Mouse (Mus musculus) liver (tissue): ENCODE measurements around the gene Ndufs2.

Source experiments
- DNase-seq: peaks from one replicate; pipeline ENCODE4 v3.0.0-alpha.2; 2020; ENCODE audit warnings: mixed read lengths

The Ndufs2 gene

GRCm38 (mm10) chr1:171226780-171227179, 24.4 kb downstream of the Ndufs2 start:
- no peak for DNase-seq

- DNase-seq, result peak; percentile 62
These were observed 26.3 kb downstream of the Ndufs2 start, which contains the start of gene Apoa2 for GRCm38 (mm10) chr1:171224857-171225256. Gene Apoa2, plus strand, starts transcription at chr1:171225054.

DNA sequence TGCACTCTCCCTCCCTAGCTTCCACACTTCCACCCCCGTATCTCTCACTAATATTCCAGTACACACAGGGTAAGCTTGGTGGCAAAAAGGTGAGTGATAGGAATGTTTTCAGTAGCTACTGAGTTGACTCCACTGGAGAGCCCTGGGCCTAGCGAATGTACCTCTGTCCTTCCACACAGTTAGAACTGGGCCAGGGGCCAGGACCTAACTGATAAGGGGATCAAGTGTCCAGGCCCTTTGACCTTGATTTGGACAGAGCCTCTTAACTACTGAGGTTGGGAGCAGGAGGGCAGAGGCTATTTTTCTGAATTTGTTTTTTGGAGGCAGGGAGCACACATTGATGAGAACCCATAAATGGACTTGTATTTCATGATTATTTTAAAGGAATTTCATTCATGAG, 27.4 kb downstream of the Ndufs2 start:
- peak; percentile 60 for DNase-seq

DNA sequence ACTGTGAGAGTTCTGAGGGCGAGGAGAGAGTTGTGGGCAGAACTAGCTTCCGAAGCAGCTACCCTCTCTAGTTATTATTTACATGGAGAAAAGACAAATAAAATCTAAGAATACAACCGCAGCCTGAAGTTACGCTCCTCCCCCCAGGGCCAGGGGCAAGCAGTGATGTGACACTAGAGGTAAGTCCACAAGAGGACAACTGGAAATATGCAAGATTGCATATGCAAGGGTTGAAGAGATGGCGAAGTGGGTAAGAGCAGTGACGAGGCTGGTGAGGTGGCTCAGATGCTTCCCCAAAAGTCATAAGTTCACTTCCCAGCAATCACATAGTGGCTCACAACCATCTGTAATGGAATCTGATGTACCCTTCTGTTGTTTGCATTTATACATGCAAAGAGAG, 28.0 kb downstream of the Ndufs2 start:
- DNase-seq, result no peak

GRCm38 (mm10) chr1:171222238-171223155, 28.7 kb downstream of the Ndufs2 start, which contains the start of gene Tomm40l:
Gene Tomm40l, minus strand, starts transcription at chr1:171222514.
- peak; percentile 93 for DNase-seq

DNA sequence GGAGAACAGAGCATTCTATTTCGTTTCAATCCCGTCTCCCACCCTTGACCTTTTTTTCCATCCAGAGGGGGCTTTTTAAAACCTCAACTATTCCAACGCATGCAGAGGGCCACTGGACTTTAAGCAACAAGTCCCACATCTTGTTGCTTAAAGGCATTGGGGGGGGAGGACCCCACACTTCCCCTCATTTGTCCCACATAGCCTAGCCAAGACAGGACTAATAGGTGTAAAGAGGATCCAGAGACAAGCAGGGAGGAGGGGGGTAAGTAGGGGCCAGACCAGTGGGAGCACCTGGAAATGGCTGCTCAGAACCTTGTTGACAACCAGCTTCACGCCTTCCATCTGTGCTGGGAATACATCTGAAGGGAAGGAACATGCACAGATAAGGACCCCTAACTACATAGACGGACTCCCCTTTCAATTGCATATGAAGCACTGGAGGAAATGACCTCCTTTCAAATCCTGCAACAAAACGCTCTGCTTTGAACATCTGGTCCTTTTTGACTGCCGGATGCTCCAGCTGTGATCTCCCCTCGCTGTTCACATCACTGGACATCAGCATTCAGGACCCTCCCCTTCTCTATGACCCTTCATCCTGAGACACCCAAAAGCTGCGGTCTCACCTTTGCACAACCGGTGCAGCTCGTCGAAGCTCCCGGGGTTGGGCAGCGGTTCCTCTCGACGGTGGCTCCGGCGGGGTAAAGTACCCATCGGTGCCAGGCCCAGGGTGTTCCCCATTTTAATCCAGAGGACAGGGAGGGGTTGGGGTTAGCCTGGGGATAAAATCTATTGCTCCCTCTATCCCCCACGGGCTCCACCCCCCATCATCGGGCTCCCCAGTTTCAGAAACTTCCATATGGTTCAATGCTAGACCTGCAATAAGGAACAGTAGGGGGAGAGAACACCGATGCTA, 29.7 kb downstream of the Ndufs2 start:
- DNase-seq, result no peak

GRCm38 (mm10) chr1:171220871-171221270, 30.3 kb downstream of the Ndufs2 start:
- DNase-seq, result peak; percentile 86

DNA sequence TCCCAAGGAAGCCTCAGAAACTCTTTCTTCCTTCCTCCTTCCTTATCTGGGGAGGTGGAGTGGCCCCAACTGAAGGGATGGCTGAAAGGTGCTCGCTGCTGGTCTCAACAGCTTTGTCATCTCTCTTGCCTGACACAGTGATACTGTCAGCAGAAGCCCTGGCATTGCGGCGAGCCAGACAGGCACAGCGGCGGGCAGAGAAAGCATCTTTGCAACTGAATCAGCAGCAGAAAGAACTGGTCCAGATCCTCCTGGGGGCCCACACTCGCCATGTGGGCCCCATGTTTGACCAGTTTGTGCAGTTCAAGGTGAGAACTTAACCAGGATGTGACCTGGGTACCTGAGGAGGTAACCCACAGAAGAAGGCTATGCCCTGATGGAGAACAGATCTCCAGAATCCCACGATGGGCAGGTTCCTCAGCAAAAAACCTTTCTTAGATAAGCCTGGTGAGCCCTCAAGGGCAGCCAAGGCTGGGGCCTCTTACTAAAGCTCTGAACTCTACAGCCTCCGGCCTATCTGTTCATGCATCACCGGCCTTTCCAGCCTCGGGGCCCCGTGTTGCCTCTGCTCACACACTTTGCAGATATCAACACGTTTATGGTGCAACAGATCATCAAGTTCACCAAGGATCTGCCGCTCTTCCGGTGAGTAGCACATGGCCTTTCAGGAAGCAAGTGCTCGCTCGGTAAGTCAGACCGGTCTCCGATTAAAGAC, 34.8 kb downstream of the Ndufs2 start:
- no peak for DNase-seq

DNA sequence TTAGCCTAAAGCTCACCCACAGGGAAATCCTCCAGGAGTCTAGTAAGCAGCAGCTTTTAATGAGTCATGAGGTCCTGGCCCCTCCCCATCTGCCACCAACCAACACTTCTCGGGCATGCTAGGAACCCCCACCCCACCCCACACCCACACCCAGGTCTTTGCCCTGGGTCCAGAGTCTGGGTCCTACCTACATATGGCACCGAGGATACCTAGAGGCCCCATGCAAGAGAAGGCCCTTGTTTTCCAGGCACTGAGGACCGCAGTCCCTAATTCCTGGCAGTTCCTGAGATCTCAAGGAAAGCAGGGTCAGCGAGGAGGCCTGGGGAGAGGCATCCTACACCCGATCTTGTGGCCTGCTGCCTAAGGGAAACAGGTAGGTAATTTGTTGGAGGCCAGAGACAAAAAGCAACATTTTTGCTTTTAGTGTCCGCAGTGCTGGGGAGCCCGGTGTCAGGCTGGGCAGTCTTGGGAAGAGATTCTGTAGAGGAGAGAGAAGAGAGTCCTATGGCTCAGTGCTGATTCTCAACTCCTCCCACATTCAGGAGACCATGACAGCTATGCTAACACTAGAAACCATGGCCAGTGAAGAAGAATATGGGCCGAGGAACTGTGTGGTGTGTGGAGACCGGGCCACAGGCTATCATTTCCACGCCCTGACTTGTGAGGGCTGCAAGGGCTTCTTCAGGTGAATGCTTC, 37.2 kb downstream of the Ndufs2 start, which contains the start of gene Nr1i3:
Nr1i3 (plus strand) TSS at position 170 of the 696 bp plus-strand sequence.
- DNase-seq, result no peak

DNA sequence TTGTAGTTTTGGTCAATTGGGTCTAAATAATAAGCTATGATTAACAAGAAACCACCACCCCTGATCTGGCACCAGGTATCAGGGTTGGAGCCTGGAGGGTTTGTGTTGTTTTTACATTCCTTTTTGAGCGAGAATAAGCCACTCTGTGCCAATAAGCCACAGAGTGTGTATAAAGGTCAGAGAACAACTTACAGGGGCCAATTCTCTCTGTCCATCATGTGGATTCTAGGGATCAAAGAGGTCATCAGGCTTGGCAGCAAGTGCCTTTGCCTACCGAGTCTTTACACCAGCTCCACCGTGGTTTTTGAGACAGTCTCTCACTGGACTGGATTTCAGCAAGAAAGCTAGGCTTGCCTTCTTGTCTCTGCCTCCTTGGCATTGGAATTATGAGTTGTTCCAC, 38.3 kb downstream of the Ndufs2 start:
- DNase-seq, result no peak

DNA sequence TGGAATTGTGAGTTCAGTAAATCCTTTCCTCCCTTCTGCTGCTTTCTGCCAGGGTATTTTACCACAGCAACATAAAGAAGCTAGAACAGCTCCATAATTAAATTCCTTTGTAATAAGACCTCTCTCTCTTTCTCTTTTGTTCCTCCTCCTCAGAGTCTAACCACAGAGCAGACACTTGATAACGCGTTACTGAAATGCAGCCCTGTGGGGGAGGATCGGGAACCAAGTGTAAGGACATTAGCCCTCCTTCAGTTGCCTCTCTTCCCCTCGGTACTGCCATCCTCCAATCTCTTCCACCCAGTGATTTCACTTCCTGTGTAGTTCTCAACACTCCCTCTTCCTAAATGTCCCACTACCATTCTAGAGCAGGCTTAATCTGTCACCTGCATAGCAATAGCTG, 41.8 kb downstream of the Ndufs2 start:
- no peak for DNase-seq

DNA sequence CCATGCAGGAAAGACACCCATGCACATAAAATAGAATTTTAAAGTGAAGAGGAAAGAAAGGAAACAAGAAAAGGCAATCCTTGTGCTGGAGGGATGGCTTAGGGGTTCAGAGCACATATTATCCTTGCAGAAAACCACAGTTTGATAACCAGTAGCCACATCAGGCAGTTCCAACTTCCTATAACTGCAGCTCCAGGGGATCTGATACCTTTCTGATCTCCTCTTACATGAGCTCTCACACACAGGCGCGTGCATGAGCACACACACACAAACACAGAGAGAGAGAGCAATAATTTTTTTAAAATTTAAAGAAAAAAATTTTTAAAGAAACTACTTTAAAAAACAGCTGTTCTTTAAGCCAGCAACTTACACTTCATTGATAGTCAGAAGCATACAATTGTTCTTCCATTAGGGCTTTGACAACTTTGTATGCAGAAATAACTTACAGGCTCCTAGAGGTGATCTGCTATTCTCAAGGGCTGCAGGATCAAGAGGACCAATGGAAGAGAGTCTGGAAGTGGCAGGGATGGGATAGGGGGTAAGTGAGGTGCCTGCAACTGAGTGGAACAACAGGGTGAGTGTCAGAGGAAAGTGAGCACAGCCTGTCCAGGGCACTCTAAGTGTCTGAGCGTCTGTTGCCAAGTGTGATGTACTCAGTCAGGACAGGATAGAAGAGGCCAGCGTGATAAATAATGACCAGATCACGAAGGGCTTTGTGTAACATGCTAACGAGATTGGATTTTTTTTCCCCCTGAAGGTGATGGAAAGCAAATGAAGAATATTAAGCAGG, 45.3 kb downstream of the Ndufs2 start:
- DNase-seq, result no peak

DNA sequence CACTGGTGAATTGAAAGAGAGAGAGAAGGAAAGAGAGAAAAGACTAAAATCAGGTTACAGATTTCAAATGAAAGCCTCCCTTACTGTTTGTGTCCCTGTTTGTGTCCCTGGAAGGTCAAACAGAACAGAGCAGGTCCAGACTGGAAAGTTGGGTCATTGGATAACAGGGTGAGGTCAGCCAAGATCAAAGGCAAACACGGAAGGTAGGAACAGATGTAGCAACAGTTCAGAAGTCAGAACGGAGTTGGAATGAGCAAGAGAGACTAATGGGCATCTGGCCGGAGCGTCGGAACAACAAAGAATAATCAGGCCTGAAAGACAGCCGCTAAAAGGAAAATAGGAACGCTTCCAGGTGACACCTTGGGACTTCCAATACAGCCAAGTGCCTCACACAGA, 46.9 kb downstream of the Ndufs2 start:
- DNase-seq, result no peak

- DNase-seq, result no peak
These were observed 47.5 kb downstream of the Ndufs2 start for GRCm38 (mm10) chr1:171203471-171204248.

GRCm38 (mm10) chr1:171200769-171201168, 50.4 kb downstream of the Ndufs2 start:
- DNase-seq, result no peak

DNA sequence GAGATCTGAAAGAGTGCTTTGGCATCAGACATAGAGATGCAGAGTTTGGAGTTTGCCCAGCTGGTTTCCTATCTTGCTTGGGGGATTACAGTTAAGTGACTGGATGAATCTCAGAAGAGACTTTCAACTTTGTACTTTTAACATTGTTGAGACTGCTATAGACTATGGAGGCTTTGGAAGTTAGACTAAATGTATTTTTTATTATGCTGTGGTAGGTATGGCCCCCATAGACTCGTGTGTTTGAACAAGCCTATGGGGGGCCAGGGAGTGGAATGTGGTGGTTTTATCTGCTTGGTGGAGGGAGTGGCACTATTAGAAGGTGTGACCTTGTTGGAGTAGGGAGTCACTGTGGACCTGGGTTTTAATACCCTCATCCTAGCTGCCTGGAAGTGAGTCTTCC, 51.7 kb downstream of the Ndufs2 start:
- DNase-seq, result no peak

- peak; percentile 57 for DNase-seq
These were observed 55.2 kb downstream of the Ndufs2 start, which contains the start of gene Pcp4l1 for GRCm38 (mm10) chr1:171195887-171196397. Gene Pcp4l1, minus strand, starts transcription at chr1:171196268.

DNA sequence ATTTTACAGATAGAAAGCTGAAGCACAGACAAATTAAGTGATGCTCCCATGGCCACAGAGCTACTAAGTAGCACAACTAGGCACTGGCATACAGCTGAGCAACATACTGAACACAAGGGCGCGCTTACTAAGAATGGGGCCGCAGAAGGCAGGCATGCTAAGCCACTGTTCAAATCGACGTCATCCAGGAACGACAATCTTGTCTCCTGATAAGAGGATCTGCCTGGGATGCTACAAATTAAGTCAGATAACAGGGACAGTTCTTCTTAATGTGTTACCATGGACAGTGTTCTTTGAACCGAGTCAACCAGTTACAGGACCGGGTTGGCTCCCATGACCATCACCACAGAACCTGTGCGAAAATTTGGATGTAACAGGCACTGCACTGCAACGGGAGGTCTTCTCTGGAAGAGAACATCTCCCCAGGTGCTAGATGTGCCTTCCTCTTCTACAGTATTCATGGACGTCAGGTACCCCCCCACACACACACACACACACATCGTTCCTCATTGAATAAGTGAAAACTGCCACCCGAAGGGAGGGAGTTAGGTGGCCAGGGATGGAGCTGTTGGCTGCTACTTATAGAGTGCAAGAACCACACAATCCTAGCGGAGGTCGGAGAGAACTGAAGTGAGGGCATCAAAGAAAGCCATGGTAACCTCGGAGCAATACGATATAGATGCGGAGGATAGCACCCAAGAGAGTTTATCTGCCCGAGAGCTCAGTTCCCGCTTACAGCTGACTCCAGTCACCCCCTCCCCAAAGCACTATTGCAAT, 56.0 kb downstream of the Ndufs2 start:
- DNase-seq, result no peak
